Mouse (Mus musculus): ENCODE data around the gene Cd163l1. TPM values are rescaled to one million over a fixed set of nuclear protein-coding genes. Genes with fewer than 3 reads are reported as not detected.

The Cd163l1 gene
- polyA plus RNA-seq, 1 experiment, result 2.1 TPM

DNA sequence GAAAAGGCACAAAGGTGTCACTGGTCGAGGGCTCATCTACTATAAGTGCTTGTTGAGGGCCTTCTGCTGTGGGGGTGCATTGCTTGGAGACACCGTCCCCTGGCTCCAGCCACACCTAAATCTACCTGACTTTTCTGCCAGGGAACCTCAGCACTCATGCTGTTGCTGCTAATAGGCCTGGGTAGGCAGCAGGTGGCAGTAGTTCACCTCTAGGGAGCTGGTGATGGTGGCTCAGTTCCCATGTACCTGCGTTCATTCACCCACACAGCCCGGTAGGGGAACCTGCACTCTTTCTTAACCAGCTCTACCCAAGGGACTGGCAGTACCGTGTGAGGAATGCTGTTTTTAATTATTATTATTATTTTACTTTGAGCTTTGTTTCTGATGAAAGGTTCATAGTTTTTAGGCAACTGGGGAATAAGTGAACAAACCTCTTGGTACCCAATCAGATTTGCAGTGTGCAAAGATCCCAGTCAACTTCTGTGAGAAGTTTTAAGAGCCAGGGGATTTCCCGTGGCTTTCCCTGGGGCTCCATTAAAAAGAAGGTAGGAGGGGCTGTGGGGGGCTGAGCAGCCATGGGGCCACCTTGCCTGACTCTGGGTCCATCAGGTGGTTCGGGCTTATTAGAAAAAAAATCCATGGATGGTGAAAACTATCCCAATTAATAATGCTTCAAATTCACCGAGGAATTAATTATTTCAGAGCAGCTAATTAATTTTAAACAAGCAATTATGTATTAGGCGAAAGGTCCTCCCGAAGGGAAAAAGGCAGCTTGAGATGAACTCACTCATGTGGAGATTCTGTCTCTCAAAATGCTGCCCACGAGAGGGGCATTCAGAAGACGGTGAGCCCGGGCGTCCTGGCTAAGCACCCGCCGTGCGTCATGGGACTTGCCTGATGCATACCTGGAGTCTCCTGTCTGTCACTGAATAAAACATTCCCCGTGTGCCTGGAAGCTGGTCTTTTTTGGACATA is 31.1 kb upstream of the Cd163l1 start:
- Histone ChIP-seq H3K4me3 (ENCODE audit: extremely low read depth, insufficient read depth, insufficient read length) (no peak overlapping the region), H3K27ac (ENCODE audit: insufficient read depth, low read length) (no peak overlapping the region), H3K36me3 (ENCODE audit: control insufficient read depth, insufficient read depth, low read length) (no peaks in the 10 kb centered on the region), H3K27me3 (ENCODE audit: control insufficient read depth, insufficient read depth, low read length) (no peaks in the 10 kb centered on the region), H3K4me1 (ENCODE audit: control insufficient read depth, insufficient read depth, insufficient read length) (no peaks in the 10 kb centered on the region)
- DNase-seq (ENCODE audit: low read depth in 1 of 2, low spot score in 2 of 2), result peak; percentile 21 to 30
- WGBS, result 67% methylated on average over 18 of the region's 18 CpGs
- TF ChIP-seq POLR2A (IDR thresholded peaks at IDR 0.05; ENCODE audit: low read depth, low read length) (no peak), CTCF (IDR thresholded peaks at IDR 0.05; ENCODE audit: extremely low read depth, insufficient read depth, insufficient read length, insufficient replicate concordance) (peak; percentile 37; the same call in 1 of the 2 replicates)

DNA sequence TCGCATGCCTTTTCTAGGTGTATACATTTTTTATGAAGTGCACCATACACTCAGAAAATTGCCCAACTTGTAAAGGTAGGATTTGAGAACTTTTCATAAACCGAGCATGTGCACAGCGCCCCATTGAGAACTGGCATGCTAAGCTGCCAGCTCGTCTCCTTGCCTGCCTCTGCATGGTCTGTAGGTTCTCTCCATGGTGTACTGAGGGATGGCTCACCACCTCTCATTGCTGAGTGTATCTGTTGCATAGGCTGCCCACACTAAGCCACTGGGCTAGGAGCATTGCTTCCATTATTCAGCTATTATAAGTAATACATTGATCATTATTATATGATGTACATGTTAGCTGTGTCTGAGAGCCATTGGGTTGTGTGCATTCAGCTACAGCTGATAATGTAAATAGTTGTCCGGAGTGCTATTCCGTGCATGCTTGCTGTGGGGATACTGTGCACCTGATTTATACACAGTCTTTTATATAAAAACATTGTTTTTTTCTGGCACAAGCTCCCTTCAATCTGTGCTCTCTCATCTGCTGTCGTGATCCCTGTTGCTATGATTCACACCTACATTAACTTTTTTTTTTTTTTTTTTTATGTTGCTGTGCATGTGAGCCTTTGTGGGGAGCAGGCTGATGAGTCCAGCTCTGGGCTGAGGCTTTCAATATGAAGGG is 30.2 kb upstream of the Cd163l1 start:
- no peaks in the 10 kb centered on the region for H3K4me1 ChIP-seq (ENCODE audit: control insufficient read depth, insufficient read depth, insufficient read length)
- TF ChIP-seq CTCF (IDR thresholded peaks at IDR 0.05; ENCODE audit: extremely low read depth, insufficient read depth, insufficient read length, insufficient replicate concordance) (no peak), POLR2A (IDR thresholded peaks at IDR 0.05; ENCODE audit: low read depth, low read length) (no peak)
- H3K27ac ChIP-seq (ENCODE audit: insufficient read depth, low read length), result no peak overlapping the region
- H3K4me3 ChIP-seq (ENCODE audit: extremely low read depth, insufficient read depth, insufficient read length), result no peak overlapping the region
- no peaks in the 10 kb centered on the region for H3K36me3 ChIP-seq (ENCODE audit: control insufficient read depth, insufficient read depth, low read length)
- 80% methylated on average over 7 of the region's 7 CpGs for WGBS
- DNase-seq (ENCODE audit: low read depth in 1 of 2, low spot score in 2 of 2), result no peak
- no peaks in the 10 kb centered on the region for H3K27me3 ChIP-seq (ENCODE audit: control insufficient read depth, insufficient read depth, low read length)

GRCm38 (mm10) chr7:140188391-140189328 is 29.4 kb upstream of the Cd163l1 start:
- no peak for DNase-seq (ENCODE audit: low read depth in 1 of 2, low spot score in 2 of 2)
- Histone ChIP-seq H3K27me3 (ENCODE audit: control insufficient read depth, insufficient read depth, low read length) (no peaks in the 10 kb centered on the region), H3K27ac (ENCODE audit: insufficient read depth, low read length) (no peak overlapping the region), H3K4me1 (ENCODE audit: control insufficient read depth, insufficient read depth, insufficient read length) (no peaks in the 10 kb centered on the region), H3K4me3 (ENCODE audit: extremely low read depth, insufficient read depth, insufficient read length) (no peak overlapping the region), H3K36me3 (ENCODE audit: control insufficient read depth, insufficient read depth, low read length) (no peaks in the 10 kb centered on the region)
- TF ChIP-seq POLR2A (IDR thresholded peaks at IDR 0.05; ENCODE audit: low read depth, low read length) (no peak), CTCF (IDR thresholded peaks at IDR 0.05; ENCODE audit: extremely low read depth, insufficient read depth, insufficient read length, insufficient replicate concordance) (no peak)
- 56% methylated on average over 4 of the region's 4 CpGs for WGBS

- H3K4me1 ChIP-seq (ENCODE audit: control insufficient read depth, insufficient read depth, insufficient read length), result no peaks in the 10 kb centered on the region
- no peak for DNase-seq (ENCODE audit: low read depth in 1 of 2, low spot score in 2 of 2)
- TF ChIP-seq CTCF (IDR thresholded peaks at IDR 0.05; ENCODE audit: extremely low read depth, insufficient read depth, insufficient read length, insufficient replicate concordance) (no peak), POLR2A (IDR thresholded peaks at IDR 0.05; ENCODE audit: low read depth, low read length) (no peak)
- H3K27me3 ChIP-seq (ENCODE audit: control insufficient read depth, insufficient read depth, low read length), result no peaks in the 10 kb centered on the region
- no peak overlapping the region for H3K4me3 ChIP-seq (ENCODE audit: extremely low read depth, insufficient read depth, insufficient read length)
- no peaks in the 10 kb centered on the region for H3K36me3 ChIP-seq (ENCODE audit: control insufficient read depth, insufficient read depth, low read length)
- no peak overlapping the region for H3K27ac ChIP-seq (ENCODE audit: insufficient read depth, low read length)
- WGBS, result 96% methylated on average over 1 of the region's 1 CpGs
These were observed 27.6 kb upstream of the Cd163l1 start for GRCm38 (mm10) chr7:140190435-140190834.

DNA sequence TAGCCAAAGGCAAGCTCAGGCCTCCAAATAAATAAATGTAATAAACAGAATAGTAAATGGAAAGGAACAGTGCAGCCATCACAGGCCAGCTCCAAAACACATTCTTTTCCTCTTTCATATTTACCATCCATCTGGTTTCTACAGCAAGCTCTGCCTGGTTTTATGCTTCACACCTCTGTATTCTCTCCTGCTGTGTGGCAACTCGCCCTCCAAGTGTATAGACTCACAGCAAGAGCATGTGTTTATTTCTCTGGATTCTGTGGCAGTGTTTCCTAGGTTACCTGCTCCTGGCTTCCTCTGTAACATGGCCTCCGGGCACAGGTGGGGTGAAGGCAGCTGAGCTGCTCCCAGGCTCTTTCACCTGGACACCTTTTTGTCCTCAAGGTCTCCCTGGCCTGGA is 25.6 kb upstream of the Cd163l1 start:
- Histone ChIP-seq H3K27me3 (ENCODE audit: control insufficient read depth, insufficient read depth, low read length) (no peaks in the 10 kb centered on the region), H3K27ac (ENCODE audit: insufficient read depth, low read length) (peak overlapping the region; percentile 33; the same call in 1 of the 2 replicates), H3K4me1 (ENCODE audit: control insufficient read depth, insufficient read depth, insufficient read length) (no peaks in the 10 kb centered on the region), H3K4me3 (ENCODE audit: extremely low read depth, insufficient read depth, insufficient read length) (no peak overlapping the region), H3K36me3 (ENCODE audit: control insufficient read depth, insufficient read depth, low read length) (no peaks in the 10 kb centered on the region)
- TF ChIP-seq CTCF (IDR thresholded peaks at IDR 0.05; ENCODE audit: extremely low read depth, insufficient read depth, insufficient read length, insufficient replicate concordance) (no peak), POLR2A (IDR thresholded peaks at IDR 0.05; ENCODE audit: low read depth, low read length) (no peak)
- DNase-seq (ENCODE audit: low read depth in 1 of 2, low spot score in 2 of 2), result no peak
- WGBS, result 55% methylated on average over 2 of the region's 2 CpGs

DNA sequence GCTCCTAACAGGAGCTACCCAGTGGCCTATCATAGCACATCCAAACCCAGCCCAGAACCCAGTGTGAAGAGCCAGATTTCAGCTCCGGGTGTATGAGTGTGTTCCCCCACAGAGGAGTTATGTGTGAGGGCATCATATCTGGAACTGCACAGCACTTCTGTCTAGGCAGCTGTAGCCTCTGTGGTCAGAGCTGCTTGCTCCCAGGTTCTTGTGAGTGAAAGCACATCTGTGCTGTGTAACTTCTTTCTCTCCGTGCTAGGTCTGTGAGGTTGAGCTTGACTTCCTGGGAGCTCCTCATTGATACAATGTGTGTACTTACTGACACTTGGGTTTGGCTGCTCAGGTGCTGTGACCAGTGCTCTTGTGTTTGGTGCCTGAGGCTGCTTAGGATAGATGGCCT is 25.2 kb upstream of the Cd163l1 start:
- H3K4me1 ChIP-seq (ENCODE audit: control insufficient read depth, insufficient read depth, insufficient read length), result no peaks in the 10 kb centered on the region
- H3K27ac ChIP-seq (ENCODE audit: insufficient read depth, low read length), result peak overlapping the region; percentile 33
- DNase-seq (ENCODE audit: low read depth in 1 of 2, low spot score in 2 of 2), result no peak
- TF ChIP-seq CTCF (IDR thresholded peaks at IDR 0.05; ENCODE audit: extremely low read depth, insufficient read depth, insufficient read length, insufficient replicate concordance) (no peak), POLR2A (IDR thresholded peaks at IDR 0.05; ENCODE audit: low read depth, low read length) (no peak)
- H3K27me3 ChIP-seq (ENCODE audit: control insufficient read depth, insufficient read depth, low read length), result no peaks in the 10 kb centered on the region
- H3K36me3 ChIP-seq (ENCODE audit: control insufficient read depth, insufficient read depth, low read length), result no peaks in the 10 kb centered on the region
- no peak overlapping the region for H3K4me3 ChIP-seq (ENCODE audit: extremely low read depth, insufficient read depth, insufficient read length)
- WGBS, result 54% methylated on average over 2 of the region's 2 CpGs

Measured in spleen, adult 2 months (tissue).